Mouse (Mus musculus): ENCODE results near the gene Spo11. TPM values are rescaled to one million over a fixed set of nuclear protein-coding genes. Genes with fewer than 3 reads are reported as not detected.
A peak's percentile ranks its signal among the peaks of the same experiment; 100 is the strongest.

Gene Spo11
- total RNA-seq, 2 experiments from 2014 or later: not detected

GRCm38 (mm10) chr2:173030591-173031338, 53.3 kb downstream of the Spo11 start:
- DNase-seq: no peak

DNA sequence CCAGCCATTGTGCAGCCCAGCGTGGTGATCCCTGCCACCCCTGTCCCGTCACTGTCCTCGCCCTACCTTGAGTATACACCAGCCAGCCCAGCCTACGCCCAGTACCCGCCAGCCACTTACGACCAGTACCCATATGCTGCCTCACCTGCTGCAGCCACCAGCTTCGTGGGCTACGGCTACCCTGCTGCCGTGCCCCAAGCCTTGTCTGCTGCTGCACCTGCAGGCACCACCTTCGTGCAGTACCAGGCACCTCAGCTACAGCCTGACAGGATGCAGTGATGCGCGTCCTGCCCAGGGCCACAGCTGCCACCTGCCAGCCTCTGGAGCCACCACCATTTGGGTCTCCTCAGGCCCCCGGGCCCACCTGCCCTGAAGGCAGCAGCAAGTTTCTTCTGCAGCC, 56.0 kb downstream of the Spo11 start:
- no peak for DNase-seq

DNA sequence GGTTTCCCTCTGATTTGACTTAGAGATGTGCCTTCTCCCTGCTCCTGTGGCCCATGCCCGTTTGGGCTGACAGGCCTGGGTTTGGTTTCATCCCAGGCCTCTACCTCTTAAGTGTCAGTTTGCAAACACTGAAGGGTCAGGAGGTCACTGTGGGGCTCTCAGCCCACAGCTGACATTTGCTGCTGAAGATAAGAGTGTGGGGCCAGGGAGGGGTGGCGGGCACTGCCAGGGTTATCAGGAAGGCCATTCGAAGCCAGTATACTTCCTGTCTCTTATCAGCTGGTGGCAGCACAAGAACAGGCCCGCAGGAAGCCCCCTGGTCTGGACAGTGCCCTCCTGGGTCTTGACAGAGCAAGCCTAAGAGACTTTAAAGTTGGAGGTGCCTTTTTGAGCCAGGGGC, 57.5 kb downstream of the Spo11 start:
- DNase-seq: no peak

DNA sequence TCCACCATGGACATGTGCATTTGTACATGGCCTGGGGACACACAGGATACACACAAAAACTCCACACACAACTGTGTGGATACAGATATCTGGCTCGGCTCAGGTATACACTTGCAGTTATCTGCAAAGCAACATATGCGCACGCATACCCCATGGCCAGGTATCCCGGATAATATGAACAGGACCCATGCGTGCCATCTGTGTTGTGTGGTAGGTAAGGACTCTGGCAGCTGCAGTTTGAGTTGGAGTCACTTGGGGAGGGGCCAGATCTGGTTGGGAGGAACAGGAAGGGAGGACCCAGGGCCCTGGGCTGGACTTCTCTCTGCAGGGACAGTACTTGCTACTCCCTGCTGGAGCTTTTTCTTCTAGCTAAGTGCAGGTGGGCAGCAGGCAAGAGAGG, 58.2 kb downstream of the Spo11 start:
- DNase-seq: no peak

DNA sequence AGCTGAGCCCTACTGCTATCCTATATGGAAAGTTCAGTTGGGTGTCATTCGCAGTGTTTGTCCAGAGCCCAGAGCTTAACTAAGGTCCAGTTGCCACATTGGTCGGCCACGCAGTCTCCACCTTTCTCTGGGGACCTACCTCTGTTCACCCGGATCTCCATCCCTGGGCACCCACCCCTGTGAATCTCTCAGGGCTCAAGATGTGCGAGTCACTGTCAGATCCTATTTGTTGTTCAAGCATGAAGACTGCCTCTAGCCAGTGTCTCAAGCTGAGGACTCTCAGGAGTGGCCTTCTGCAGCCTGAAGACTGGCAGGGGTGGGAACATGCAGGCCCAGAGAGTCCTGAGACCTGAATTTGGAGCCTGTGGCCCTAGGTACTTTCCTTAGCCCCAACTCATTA, 58.6 kb downstream of the Spo11 start:
- DNase-seq: no peak

DNA sequence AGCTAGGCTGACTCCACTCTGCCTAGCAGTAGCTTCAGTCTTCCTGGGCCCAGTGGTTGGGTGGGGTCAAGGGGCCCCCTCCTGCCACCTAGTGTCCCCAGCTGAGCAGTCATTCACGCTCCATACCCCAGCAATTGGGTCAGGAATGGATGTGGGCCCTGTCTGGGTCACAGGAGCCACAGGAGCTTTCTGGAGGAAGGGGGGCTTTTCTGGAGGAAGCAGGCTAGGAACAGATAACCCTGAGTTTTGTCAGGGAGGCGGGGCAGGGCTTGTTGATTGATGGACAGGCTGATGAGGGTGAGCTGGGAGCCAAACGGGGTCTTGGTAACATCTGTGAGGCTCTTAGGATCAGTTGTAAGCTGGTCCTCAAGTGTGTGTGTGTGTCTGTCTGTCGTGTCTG, 59.1 kb downstream of the Spo11 start:
- DNase-seq: no peak

GRCm38 (mm10) chr2:173037347-173037746, 59.8 kb downstream of the Spo11 start:
- no peak for DNase-seq

DNA sequence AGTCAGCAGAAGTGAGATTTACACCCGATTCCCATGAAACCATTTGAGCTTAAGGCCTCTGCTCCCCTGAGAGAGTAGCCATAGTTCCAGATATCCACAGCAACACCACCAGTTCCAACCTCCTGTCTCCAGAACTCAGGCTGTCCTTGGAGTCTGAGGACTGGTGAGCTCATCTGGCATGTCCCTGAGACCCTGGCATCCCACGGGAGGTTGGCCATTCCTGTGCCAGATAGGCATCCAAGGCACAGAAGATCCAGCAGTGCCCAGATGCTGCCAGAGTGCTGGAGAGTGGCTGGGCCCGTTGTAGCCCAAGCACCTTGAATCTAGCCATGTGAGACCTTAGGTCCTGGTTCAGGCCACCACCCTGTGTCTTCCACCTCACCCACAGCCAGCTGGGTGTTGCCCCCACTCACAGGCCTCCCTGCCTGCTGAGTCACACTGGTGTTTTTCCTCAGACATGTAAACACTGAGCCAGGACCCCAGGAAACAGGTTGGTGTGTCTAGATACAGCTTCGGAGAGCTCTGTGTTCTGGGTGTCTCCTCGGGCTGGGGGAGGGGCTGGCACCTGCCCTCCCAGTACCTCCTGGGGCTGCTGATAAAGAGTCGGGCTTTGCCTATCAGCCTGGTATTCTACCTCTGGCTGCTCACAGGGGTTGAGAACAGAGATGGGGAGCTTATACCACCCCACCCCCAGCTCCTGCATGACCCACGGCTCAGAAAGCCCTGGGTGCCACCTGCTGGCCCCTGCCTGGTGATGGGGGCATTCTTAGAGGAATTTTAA, 60.5 kb downstream of the Spo11 start:
- DNase-seq: peak; percentile 51 to 60

- DNase-seq: no peak
Observed at GRCm38 (mm10) chr2:173039041-173039440, 61.5 kb downstream of the Spo11 start.

DNA sequence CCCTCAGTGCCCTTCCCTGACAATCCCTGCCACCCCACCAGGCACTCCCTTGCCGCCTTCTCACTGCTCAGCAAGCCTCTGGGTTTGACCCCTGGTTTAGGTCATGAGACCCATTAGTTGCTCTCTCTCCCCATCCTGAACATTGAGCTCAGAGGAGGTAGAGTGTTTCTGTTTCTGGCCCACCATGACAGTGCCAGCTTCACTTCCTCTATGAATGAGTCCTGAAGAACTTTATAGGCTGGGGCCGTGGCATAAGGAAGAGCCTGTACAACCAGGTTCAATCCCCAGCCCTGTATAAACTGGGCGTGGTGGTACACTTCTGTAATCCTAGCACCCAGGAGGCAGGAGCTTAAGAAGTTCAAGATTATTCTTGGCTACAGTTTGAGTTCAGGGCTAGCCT, 63.3 kb downstream of the Spo11 start:
- no peak for DNase-seq

DNA sequence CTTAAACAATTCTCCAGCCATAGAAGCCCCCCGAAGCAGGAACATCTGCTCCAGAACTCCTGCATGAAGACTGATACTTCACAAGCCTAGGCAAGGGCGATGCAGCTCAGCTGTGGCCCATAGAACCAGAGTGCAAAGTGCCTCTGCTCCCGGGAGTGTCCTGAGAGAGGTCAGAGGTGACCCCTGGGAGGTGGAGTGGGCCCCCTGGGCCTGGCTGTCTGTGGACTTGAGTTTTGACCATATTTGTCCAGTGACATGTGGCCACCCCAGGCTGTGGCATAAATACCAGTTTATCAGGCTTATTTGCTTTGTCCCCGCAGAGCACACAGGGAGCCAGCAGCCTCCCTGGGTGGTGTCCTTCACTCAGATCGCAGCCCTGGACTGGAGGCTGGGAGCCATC, 63.7 kb downstream of the Spo11 start:
- no peak for DNase-seq

- DNase-seq: no peak
Observed at GRCm38 (mm10) chr2:173041893-173042292, 64.4 kb downstream of the Spo11 start.

DNA sequence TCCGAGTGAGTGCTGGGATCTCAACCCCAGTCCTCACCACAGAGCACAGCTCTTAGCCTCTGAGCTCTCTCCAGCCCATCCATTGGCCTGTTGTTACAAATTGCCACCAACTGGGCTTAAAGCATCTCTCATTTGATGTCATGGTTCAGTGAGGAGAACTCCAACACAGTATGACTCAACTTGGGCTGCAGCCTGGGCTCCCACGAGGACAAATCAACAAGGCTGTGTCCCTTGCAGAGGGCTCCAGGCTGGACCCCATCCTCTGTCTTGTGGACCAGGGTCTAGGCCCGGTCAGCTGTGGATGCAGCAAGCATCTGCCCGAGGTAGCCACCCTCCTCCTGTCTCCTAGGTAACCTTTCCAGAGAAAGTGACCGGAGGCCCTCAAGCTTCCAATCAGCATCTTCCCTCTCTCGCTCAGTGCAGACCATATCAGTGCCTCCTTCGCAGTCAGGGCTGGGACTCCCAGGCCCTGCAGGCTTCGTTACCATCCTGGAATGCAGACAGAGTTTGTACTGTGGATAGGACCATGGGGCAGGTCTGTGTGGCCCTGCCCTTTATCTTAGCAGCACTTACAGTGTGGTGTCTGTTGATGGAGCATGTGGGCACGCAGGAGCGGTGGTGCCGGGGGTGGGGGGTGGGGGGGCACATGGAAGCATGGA, 65.1 kb downstream of the Spo11 start:
- no peak for DNase-seq

Other genes starting within 250 kb of the Spo11 start
- 10 to 100 TPM; 30.1 to 68.2 TPM for gene Bmp7, start 37.4 kb upstream of the Spo11 start, total RNA-seq (2021)
- 10 to 100 TPM; 64.8 to 66.1 TPM for gene Rae1, start 22.4 kb downstream of the Spo11 start, total RNA-seq (2021)
- 10 to 100 TPM; 20.8 to 30.0 TPM for gene Rbm38, start 42.8 kb downstream of the Spo11 start, total RNA-seq (2021)
- under 1 TPM; 0.10 TPM for gene Ctcfl, start 141.8 kb downstream of the Spo11 start, total RNA-seq (2021)
- gene Pck1, start 175.3 kb downstream of the Spo11 start, total RNA-seq (2021): 100 to 1,000 TPM; 816 to 818 TPM
- 1 to 10 TPM; 1.6 to 4.9 TPM for gene Zbp1, start 241.2 kb downstream of the Spo11 start, total RNA-seq (2021)